Mouse (Mus musculus): ENCODE results near the gene Zfp488.

GRCm38 (mm10) chr14:34015063-34015462 lies 36.5 kb upstream of the Zfp488 start, which contains the start of gene Gm30083:
- TF ChIP-seq GATA1 (IDR thresholded peaks at IDR 0.05; ENCODE audit: low read length) = no peak
- no peak for TF ChIP-seq TAL1 (IDR thresholded peaks at IDR 0.05; ENCODE audit: low read length)

Measured in erythroblast, embryonic 14.5 days (primary cell).